Mouse (Mus musculus) MEL (cell line): Measurements from ENCODE around the gene Mpig6b. TPM values are rescaled to one million over a fixed set of nuclear protein-coding genes. Genes with fewer than 3 reads are reported as not detected.

Source experiments
- DNase-seq: peaks from one replicate; pipeline ENCODE4 v3.0.0; 2011; ENCODE audit warnings: low read depth, low spot score
- H3K27ac ChIP-seq: 2 replicates; pipeline ENCODE4 v1.5.1; 2012; ENCODE audit warnings: low read depth, mild to moderate bottlenecking, control low read depth, low read length, moderate library complexity; ENCODE audit not compliant: control insufficient read depth
- H3K27me3 ChIP-seq, 2 experiments: fragments of 150-350 bp in 1 of 2; sonication (generic) in 1 of 2; 2 replicates each; pipeline ENCODE4 v1.6.1; 2012; ENCODE audit warnings: low read length in 2 of 2, mild to moderate bottlenecking in 2 of 2, improper control_type of control experiment in 1 of 2, moderate library complexity in 1 of 2; ENCODE audit not compliant: insufficient read depth in 2 of 2, control insufficient read depth in 1 of 2
- H3K36me3 ChIP-seq, 2 experiments: 2 replicates each; pipeline ENCODE4 v1.6.1; 2012 to 2014; ENCODE audit warnings: low read length in 2 of 2, improper control_type of control experiment in 1 of 2, inconsistent platforms in 1 of 2, mild to moderate bottlenecking in 1 of 2; ENCODE audit not compliant: insufficient read depth in 2 of 2, control insufficient read depth in 1 of 2
- H3K4me1 ChIP-seq, 2 experiments: fragments of 150-350 bp in 1 of 2; sonication (generic) in 1 of 2; 2 replicates each; pipeline ENCODE4 v1.6.1; 2012; ENCODE audit warnings: low read length in 2 of 2, improper control_type of control experiment in 1 of 2, mild to moderate bottlenecking in 1 of 2; ENCODE audit not compliant: insufficient read depth in 2 of 2, control insufficient read depth in 1 of 2
- H3K4me3 ChIP-seq, 2 experiments: fragments of 150-350 bp in 1 of 2; sonication (generic) in 1 of 2; 2 replicates each; pipeline ENCODE4 v1.5.1; 2012; ENCODE audit warnings: low read depth in 2 of 2, low read length in 2 of 2, mild to moderate bottlenecking in 2 of 2, moderate library complexity in 2 of 2, control low read depth in 1 of 2, improper control_type of control experiment in 1 of 2; ENCODE audit not compliant: control insufficient read depth in 1 of 2, insufficient read depth in 1 of 2
- H3K79me2 ChIP-seq: 2 replicates; pipeline ENCODE4 v1.6.1; 2012; ENCODE audit warnings: mild to moderate bottlenecking, low read length, moderate library complexity; ENCODE audit not compliant: control insufficient read depth, poor library complexity, insufficient read depth
- H3K9ac ChIP-seq: 2 replicates; pipeline ENCODE4 v1.6.1; 2012; ENCODE audit warnings: low read depth, mild to moderate bottlenecking, control low read depth, low read length, moderate library complexity; ENCODE audit not compliant: control insufficient read depth, poor library complexity, severe bottlenecking
- H3K9me3 ChIP-seq: fragments of 150-350 bp; sonication (generic); replicated peaks from 2 replicates; pipeline ENCODE4 v1.6.1; 2012; ENCODE audit warnings: mild to moderate bottlenecking, low read length, improper control_type of control experiment, moderate library complexity; ENCODE audit not compliant: insufficient read depth
- BHLHE40 ChIP-seq: IDR thresholded peaks from 2 replicates; pipeline ENCODE4 v1.6.1; 2012; ENCODE audit warnings: low read depth, mild to moderate bottlenecking, inconsistent platforms, low read length, improper control_type of control experiment, borderline replicate concordance
- CHD1 ChIP-seq: IDR thresholded peaks from 2 replicates; pipeline ENCODE4 v1.6.1; 2012; ENCODE audit warnings: low read depth, mild to moderate bottlenecking, inconsistent platforms, low read length, improper control_type of control experiment
- CHD2 ChIP-seq: IDR thresholded peaks from 2 replicates; pipeline ENCODE4 v1.6.1; 2011; ENCODE audit warnings: low read length, improper control_type of control experiment
- CTCF ChIP-seq, 3 experiments: IDR thresholded peaks in 2 of 3; conservative IDR thresholded peaks in 1 of 3; 2 replicates each; pipeline ENCODE4 v1.5.1; 2011 to 2012; ENCODE audit warnings: low read length in 3 of 3, low read depth in 2 of 3, mild to moderate bottlenecking in 2 of 3, improper control_type of control experiment in 1 of 3, inconsistent platforms in 1 of 3, mixed read lengths in 1 of 3, moderate library complexity in 1 of 3; ENCODE audit not compliant: control insufficient read depth in 1 of 3, insufficient read depth in 1 of 3, poor library complexity in 1 of 3, severe bottlenecking in 1 of 3
- E2F4 ChIP-seq: IDR thresholded peaks from 2 replicates; pipeline ENCODE4 v1.6.1; 2011; ENCODE audit warnings: low read depth, low read length, improper control_type of control experiment, borderline replicate concordance
- EP300 ChIP-seq, 2 experiments: IDR thresholded peaks; 2 replicates each; pipeline ENCODE4 v1.6.1; 2011; ENCODE audit warnings: improper control_type of control experiment in 2 of 2, low read length in 2 of 2, low read depth in 1 of 2, mild to moderate bottlenecking in 1 of 2
- HCFC1 ChIP-seq: IDR thresholded peaks from 2 replicates; pipeline ENCODE4 v1.6.1; 2012; ENCODE audit warnings: low read depth, mild to moderate bottlenecking, inconsistent platforms, low read length, improper control_type of control experiment, moderate library complexity
- JUND ChIP-seq: IDR thresholded peaks from 2 replicates; pipeline ENCODE4 v1.6.1; 2011; ENCODE audit warnings: low read depth, mild to moderate bottlenecking, improper control_type of control experiment, low read length
- MAFK ChIP-seq: IDR thresholded peaks from 2 replicates; pipeline ENCODE4 v1.6.1; 2011; ENCODE audit warnings: low read depth, mild to moderate bottlenecking, low read length, improper control_type of control experiment, borderline replicate concordance
- MEF2A ChIP-seq: IDR thresholded peaks from 2 replicates; pipeline ENCODE4 v1.6.1; 2014; ENCODE audit warnings: low read depth, mild to moderate bottlenecking, inconsistent platforms, low read length, improper control_type of control experiment; ENCODE audit not compliant: poor library complexity, insufficient replicate concordance, severe bottlenecking; ENCODE audit errors: extremely low read depth
- MYB ChIP-seq: IDR thresholded peaks from 2 replicates; pipeline ENCODE4 v1.6.1; 2011; ENCODE audit warnings: mild to moderate bottlenecking, low read depth, low read length, improper control_type of control experiment
- NRF1 ChIP-seq: IDR thresholded peaks from 2 replicates; pipeline ENCODE4 v1.6.1; 2014; ENCODE audit warnings: low read depth, mild to moderate bottlenecking, inconsistent platforms, low read length, improper control_type of control experiment, moderate library complexity; ENCODE audit not compliant: poor library complexity, insufficient read depth, severe bottlenecking
- POLR2A ChIP-seq, 2 experiments: IDR thresholded peaks; 2 replicates each; pipeline ENCODE4 v1.6.1; 2011 to 2012; ENCODE audit warnings: low read length in 2 of 2, mild to moderate bottlenecking in 2 of 2, control low read depth in 1 of 2, improper control_type of control experiment in 1 of 2, low read depth in 1 of 2, moderate library complexity in 1 of 2; ENCODE audit not compliant: control insufficient read depth in 1 of 2, insufficient read depth in 1 of 2, poor library complexity in 1 of 2
- RAD21 ChIP-seq: IDR thresholded peaks from 2 replicates; pipeline ENCODE4 v1.6.1; 2011; ENCODE audit warnings: mild to moderate bottlenecking, low read depth, low read length, improper control_type of control experiment
- RCOR1 ChIP-seq: IDR thresholded peaks from 2 replicates; pipeline ENCODE4 v1.6.1; 2012; ENCODE audit warnings: low read depth, mild to moderate bottlenecking, inconsistent platforms, low read length, improper control_type of control experiment
- SIN3A ChIP-seq: IDR thresholded peaks from 2 replicates; pipeline ENCODE4 v1.6.1; 2012; ENCODE audit warnings: low read length, improper control_type of control experiment, inconsistent platforms
- TBP ChIP-seq: IDR thresholded peaks from 2 replicates; pipeline ENCODE4 v1.8.0; 2011; ENCODE audit warnings: low read depth, low read length, improper control_type of control experiment
- ZC3H11A ChIP-seq: IDR thresholded peaks from 2 replicates; pipeline ENCODE4 v1.6.1; 2012; ENCODE audit warnings: low read depth, mild to moderate bottlenecking, inconsistent platforms, low read length, improper control_type of control experiment
- ZKSCAN1 ChIP-seq: IDR thresholded peaks from 2 replicates; pipeline ENCODE4 v1.6.1; 2012; ENCODE audit warnings: low read depth, mild to moderate bottlenecking, inconsistent platforms, low read length, improper control_type of control experiment, moderate library complexity
- ZNF384 ChIP-seq: IDR thresholded peaks from 2 replicates; pipeline ENCODE4 v1.6.1; 2012; ENCODE audit warnings: low read depth, mild to moderate bottlenecking, inconsistent platforms, low read length, improper control_type of control experiment
- polyA plus RNA-seq, 2 experiments: library from polyadenylated mRNA; stranded (reverse) in 1 of 2; unstranded in 1 of 2; fragments of >175 nt in 1 of 2; fragments of >200 nt in 1 of 2; gene quantifications; 2 replicates each; pipeline versions ENCODE4 v1.2.1 to v1.2.4; 2012; ENCODE audit warnings: low replicate concordance in 2 of 2, low read depth in 1 of 2; ENCODE audit not compliant: insufficient read length in 2 of 2, insufficient read depth in 1 of 2, missing spikeins in 1 of 2
- total RNA-seq: library from RNA; depleted of rRNA; stranded (reverse); fragments of 300-350 nt; gene quantifications from 2 replicates; pipeline ENCODE4 v1.2.3, GENCODE M21; 2012

The Mpig6b gene
- total and polyA plus RNA-seq, 3 experiments: not detected

DNA sequence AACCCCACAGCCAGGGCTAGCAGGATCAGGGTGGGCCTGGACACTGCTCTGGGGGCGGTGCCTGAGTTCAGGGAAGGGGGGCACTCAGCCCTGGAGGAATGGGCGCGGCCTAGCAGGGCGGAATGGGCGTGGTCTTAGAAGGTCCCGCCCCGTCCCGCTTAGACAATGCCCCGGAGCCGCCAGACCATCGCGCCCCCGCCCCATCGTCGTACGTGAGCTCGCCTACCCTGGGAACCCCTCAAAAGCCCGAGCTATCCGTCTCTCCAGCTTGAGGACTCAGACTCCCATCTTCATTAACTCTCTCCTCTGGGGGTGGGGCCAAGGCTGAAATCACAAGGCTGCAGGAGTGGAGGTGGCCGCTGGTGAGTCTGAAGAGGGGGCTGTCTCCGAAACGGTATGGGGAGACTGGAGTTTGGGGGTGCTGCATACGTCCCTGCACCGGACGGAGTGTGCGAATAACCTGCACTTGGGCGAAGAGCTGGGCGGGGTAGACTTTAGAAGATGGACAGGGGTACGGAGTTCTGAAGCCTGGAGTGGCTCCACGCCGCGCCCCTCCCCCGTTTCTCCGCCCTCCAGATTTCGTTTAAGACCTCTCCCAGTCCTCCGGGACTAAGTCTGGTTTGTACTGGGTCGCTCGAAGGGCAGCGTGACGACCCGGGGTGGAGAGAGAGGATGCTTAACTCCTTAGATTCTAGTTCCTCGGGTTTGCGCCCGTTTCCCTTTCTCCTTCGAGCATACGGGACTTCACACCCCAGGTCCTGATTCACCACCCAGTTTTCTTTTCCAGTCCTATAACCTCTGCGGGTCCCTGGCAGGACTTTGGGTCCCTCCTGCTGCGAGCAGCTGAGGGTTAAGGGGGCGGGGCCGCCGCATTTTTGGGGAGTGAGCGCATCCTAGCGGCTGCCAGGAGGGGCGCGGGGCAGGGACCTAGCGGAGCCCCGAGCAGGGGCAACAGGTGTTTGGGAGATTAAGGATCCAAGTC, 6.8 kb downstream of the Mpig6b start, which contains the start of gene Ddah2 (continued):
- TF ChIP-seq MEF2A (no peak), EP300 (IDR thresholded peaks at IDR 0.05; ENCODE audit: low read depth in 1 of 2, low read length in 2 of 2) (no peak), NRF1 (no peak)

GRCm38 (mm10) chr17:35058316-35058715, 7.7 kb downstream of the Mpig6b start:
- DNase-seq: no peak
- H3K9me3 ChIP-seq: no peaks in the 10 kb centered on the region
- H3K4me1 ChIP-seq: no peaks in the 10 kb centered on the region; a peak in 1 of 4 replicates
- H3K9ac ChIP-seq: no peak overlapping the region
- H3K36me3 ChIP-seq: peaks cover 9 to 14% of the 10 kb centered on the region in 2 experiments
- no peak overlapping the region for H3K27ac ChIP-seq
- H3K27me3 ChIP-seq: no peaks in the 10 kb centered on the region
- TF ChIP-seq CTCF (IDR thresholded peaks at IDR 0.05 in 2 of 3, conservative IDR thresholded peaks at IDR 0.05 in 1 of 3; ENCODE audit: control insufficient read depth in 1 of 3, insufficient read depth in 1 of 3, low read depth in 2 of 3, low read length in 3 of 3, poor library complexity in 1 of 3, severe bottlenecking in 1 of 3) (no peak), ZC3H11A (no peak), JUND (no peak), ZKSCAN1 (no peak), HCFC1 (no peak), BHLHE40 (no peak), SIN3A (no peak), CHD2 (no peak), RAD21 (no peak), MYB (no peak), RCOR1 (no peak), CHD1 (no peak), ZNF384 (no peak), TBP (no peak), POLR2A (IDR thresholded peaks at IDR 0.05; ENCODE audit: control insufficient read depth in 1 of 2, insufficient read depth in 1 of 2, low read depth in 1 of 2, low read length in 2 of 2, poor library complexity in 1 of 2) (no peak), MAFK (no peak), E2F4 (no peak)
- H3K4me3 ChIP-seq: no peak overlapping the region
- peaks cover 11% of the 10 kb centered on the region; the same call in 1 of the 2 replicates for H3K79me2 ChIP-seq
